Mouse (Mus musculus) brain, embryonic 14.5 days (tissue): ENCODE results near the gene Cd68.

Experiments used
- CTCF ChIP-seq: fragments of 200-500 bp; IDR thresholded peaks from 2 replicates; pipeline ENCODE4 v1.5.1; 2012; ENCODE audit warnings: inconsistent platforms, mild to moderate bottlenecking, moderate library complexity, borderline replicate concordance; ENCODE audit not compliant: insufficient read depth, insufficient read length; ENCODE audit errors: extremely low read depth
- POLR2A ChIP-seq: fragments of 200-500 bp; IDR thresholded peaks from 2 replicates; pipeline ENCODE4 v1.6.1; 2012; ENCODE audit warnings: mild to moderate bottlenecking, inconsistent platforms, borderline replicate concordance; ENCODE audit not compliant: poor library complexity, insufficient read depth, insufficient read length, severe bottlenecking; ENCODE audit errors: extremely low read depth

- no peak for TF ChIP-seq POLR2A
- peak; percentile 44; the same call in 1 of the 2 replicates for TF ChIP-seq CTCF
These were observed 49.5 kb upstream of the Cd68 start for GRCm38 (mm10) chr11:69715482-69715881.
